Mouse (Mus musculus) CH12.LX (cell line): ENCODE data around the gene Wbp2.

ENCODE experiments used
- BHLHE40 ChIP-seq: IDR thresholded peaks from 2 replicates; pipeline ENCODE4 v1.6.1; 2011; ENCODE audit warnings: mild to moderate bottlenecking, low read depth, low read length, improper control_type of control experiment
- CHD2 ChIP-seq: IDR thresholded peaks from 2 replicates; pipeline ENCODE4 v1.6.1; 2011; ENCODE audit warnings: low read length, improper control_type of control experiment
- EP300 ChIP-seq: IDR thresholded peaks from 2 replicates; pipeline ENCODE4 v1.6.1; 2011; ENCODE audit warnings: low read length, improper control_type of control experiment
- HCFC1 ChIP-seq: IDR thresholded peaks from 2 replicates; pipeline ENCODE4 v1.6.1; 2012; ENCODE audit warnings: low read depth, mild to moderate bottlenecking, inconsistent platforms, low read length, improper control_type of control experiment
- JUN ChIP-seq: IDR thresholded peaks from 2 replicates; pipeline ENCODE4 v1.6.1; 2011; ENCODE audit warnings: low read depth, mild to moderate bottlenecking, low read length, improper control_type of control experiment, moderate library complexity; ENCODE audit not compliant: insufficient read depth
- MAX ChIP-seq: IDR thresholded peaks from 2 replicates; pipeline ENCODE4 v1.6.1; 2011; ENCODE audit warnings: low read length, improper control_type of control experiment
- POLR2A ChIP-seq: IDR thresholded peaks from 2 replicates; pipeline ENCODE4 v1.6.1; 2011; ENCODE audit warnings: low read depth, mild to moderate bottlenecking, improper control_type of control experiment, low read length
- RAD21 ChIP-seq: IDR thresholded peaks from 2 replicates; pipeline ENCODE4 v1.6.1; 2011; ENCODE audit warnings: low read depth, mild to moderate bottlenecking, low read length, improper control_type of control experiment, moderate library complexity
- SIN3A ChIP-seq: IDR thresholded peaks from 2 replicates; pipeline ENCODE4 v1.6.1; 2012; ENCODE audit warnings: low read length, improper control_type of control experiment, inconsistent platforms
- SMC3 ChIP-seq: IDR thresholded peaks from 2 replicates; pipeline ENCODE4 v1.6.1; 2011; ENCODE audit warnings: low read depth, low read length, improper control_type of control experiment

DNA sequence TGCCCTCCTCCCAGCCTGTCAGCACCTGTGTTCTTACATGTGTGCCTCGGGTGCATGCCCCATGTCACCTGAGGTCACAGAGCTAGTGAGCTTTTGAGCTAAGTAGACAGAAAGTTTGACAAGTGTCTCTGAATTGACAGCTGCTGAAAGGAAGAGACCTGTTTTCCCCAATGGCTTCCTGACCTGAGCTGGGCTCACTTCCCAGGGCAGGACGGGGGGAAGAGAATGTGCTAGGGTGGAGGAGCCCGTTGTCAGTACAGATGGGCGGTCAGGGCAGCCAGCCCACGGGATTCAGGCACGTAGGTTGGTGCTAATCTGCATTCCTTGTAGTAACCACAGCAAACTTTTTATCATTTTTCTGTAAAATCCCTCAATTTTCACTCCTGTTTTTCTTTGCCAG lies 46.2 kb downstream of the Wbp2 start:
- no peak for TF ChIP-seq MAX
- no peak for TF ChIP-seq POLR2A
- no peak for TF ChIP-seq CHD2
- no peak for TF ChIP-seq BHLHE40
- TF ChIP-seq SMC3, result no peak
- no peak for TF ChIP-seq EP300
- TF ChIP-seq RAD21, result no peak
- no peak for TF ChIP-seq JUN
- TF ChIP-seq HCFC1, result no peak
- TF ChIP-seq SIN3A, result no peak
